Mouse (Mus musculus) megakaryocyte, embryonic 14.5 days (primary cell): Measurements from ENCODE around the gene Atg16l2.

Experiments
- FLI1 ChIP-seq: IDR thresholded peaks from 2 replicates; pipeline ENCODE4 v1.6.1; 2012; ENCODE audit warnings: low read length, inconsistent platforms, mixed read lengths
- GATA1 ChIP-seq: IDR thresholded peaks from 3 replicates; pipeline ENCODE4 v1.6.1; 2012; ENCODE audit warnings: mixed read lengths, low read length, inconsistent platforms, borderline replicate concordance

- TF ChIP-seq GATA1 (no peak), FLI1 (no peak)
Observed at GRCm38 (mm10) chr7:101337401-101337800, 35.4 kb upstream of the Atg16l2 start.
